Mouse (Mus musculus): Measurements from ENCODE around the gene Kat7. TPM values are rescaled to one million over a fixed set of nuclear protein-coding genes. Genes with fewer than 3 reads are reported as not detected.

Kat7 gene
- polyA plus RNA-seq, 1 experiment: 44.3 TPM

- TF ChIP-seq MAX (IDR thresholded peaks at IDR 0.05): no peak
- no peak for TF ChIP-seq MYOD1 (IDR thresholded peaks at IDR 0.05; ENCODE audit: control insufficient read depth, insufficient read length, low read depth)
- no peak for TF ChIP-seq FOSL1 (IDR thresholded peaks at IDR 0.05; ENCODE audit: insufficient read depth, low read length, poor library complexity, severe bottlenecking)
- TF ChIP-seq CEBPB (IDR thresholded peaks at IDR 0.05; ENCODE audit: low read depth): no peak
- no peak for TF ChIP-seq MYOG (IDR thresholded peaks at IDR 0.05; ENCODE audit: control insufficient read depth, extremely low read depth, insufficient read length)
- TF ChIP-seq USF1 (IDR thresholded peaks at IDR 0.05; ENCODE audit: low read depth): no peak
- no peak for TF ChIP-seq CTCF (IDR thresholded peaks at IDR 0.05; ENCODE audit: control insufficient read depth, insufficient read depth, insufficient read length)
- no peaks in the 10 kb centered on the region for H3K79me3 ChIP-seq (ENCODE audit: low read depth)
- H3K79me2 ChIP-seq (ENCODE audit: control insufficient read depth, insufficient read depth): no peaks in the 10 kb centered on the region
- H3K36me3 ChIP-seq (ENCODE audit: control insufficient read depth, insufficient read depth): no peaks in the 10 kb centered on the region
- no peak overlapping the region for H3K4me3 ChIP-seq (ENCODE audit: insufficient read depth, poor library complexity, severe bottlenecking)
- no peaks in the 10 kb centered on the region for H3K27me3 ChIP-seq (ENCODE audit: control insufficient read depth, insufficient read depth, insufficient read length)
- no peak overlapping the region for H3ac ChIP-seq (ENCODE audit: control insufficient read depth, insufficient read length, low read depth)
Observed at GRCm38 (mm10) chr11:95320010-95320409, 10.0 kb upstream of the Kat7 start.

DNA sequence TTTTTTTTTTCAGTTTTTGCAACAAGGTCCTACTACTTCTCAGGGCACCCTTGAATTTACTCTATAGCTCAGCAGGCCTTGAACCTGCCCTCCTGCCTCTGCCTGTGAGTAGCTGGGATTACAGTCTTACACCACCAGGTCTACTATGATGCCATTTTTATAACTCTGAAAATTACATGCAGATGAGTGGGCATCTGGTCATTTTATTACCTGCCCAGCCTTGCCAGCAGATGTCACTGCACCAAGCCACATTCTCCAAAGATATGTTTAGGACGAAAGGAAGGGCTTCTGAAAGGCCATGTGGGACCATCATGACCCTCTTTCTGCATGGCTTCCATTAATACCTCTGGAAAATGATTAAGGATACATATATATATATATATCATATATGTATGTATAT, 9.5 kb upstream of the Kat7 start:
- TF ChIP-seq MAX (IDR thresholded peaks at IDR 0.05): no peak
- TF ChIP-seq MYOG (IDR thresholded peaks at IDR 0.05; ENCODE audit: control insufficient read depth, extremely low read depth, insufficient read length): no peak
- no peak for TF ChIP-seq MYOD1 (IDR thresholded peaks at IDR 0.05; ENCODE audit: control insufficient read depth, insufficient read length, low read depth)
- no peak for TF ChIP-seq USF1 (IDR thresholded peaks at IDR 0.05; ENCODE audit: low read depth)
- no peak for TF ChIP-seq CTCF (IDR thresholded peaks at IDR 0.05; ENCODE audit: control insufficient read depth, insufficient read depth, insufficient read length)
- no peak for TF ChIP-seq CEBPB (IDR thresholded peaks at IDR 0.05; ENCODE audit: low read depth)
- no peak for TF ChIP-seq FOSL1 (IDR thresholded peaks at IDR 0.05; ENCODE audit: insufficient read depth, low read length, poor library complexity, severe bottlenecking)
- Histone ChIP-seq H3K4me3 (ENCODE audit: insufficient read depth, poor library complexity, severe bottlenecking) (no peak overlapping the region), H3K27me3 (ENCODE audit: control insufficient read depth, insufficient read depth, insufficient read length) (no peaks in the 10 kb centered on the region), H3K36me3 (ENCODE audit: control insufficient read depth, insufficient read depth) (no peaks in the 10 kb centered on the region), H3ac (ENCODE audit: control insufficient read depth, insufficient read length, low read depth) (no peak overlapping the region), H3K79me2 (ENCODE audit: control insufficient read depth, insufficient read depth) (no peaks in the 10 kb centered on the region), H3K79me3 (ENCODE audit: low read depth) (no peaks in the 10 kb centered on the region)

GRCm38 (mm10) chr11:95318116-95318515, 8.1 kb upstream of the Kat7 start:
- no peaks in the 10 kb centered on the region for H3K27me3 ChIP-seq (ENCODE audit: control insufficient read depth, insufficient read depth, insufficient read length)
- no peak overlapping the region for H3ac ChIP-seq (ENCODE audit: control insufficient read depth, insufficient read length, low read depth)
- no peaks in the 10 kb centered on the region for H3K36me3 ChIP-seq (ENCODE audit: control insufficient read depth, insufficient read depth)
- TF ChIP-seq MYOG (IDR thresholded peaks at IDR 0.05; ENCODE audit: control insufficient read depth, extremely low read depth, insufficient read length) (no peak), CTCF (IDR thresholded peaks at IDR 0.05; ENCODE audit: control insufficient read depth, insufficient read depth, insufficient read length) (no peak), CEBPB (IDR thresholded peaks at IDR 0.05; ENCODE audit: low read depth) (no peak), MYOD1 (IDR thresholded peaks at IDR 0.05; ENCODE audit: control insufficient read depth, insufficient read length, low read depth) (no peak), USF1 (IDR thresholded peaks at IDR 0.05; ENCODE audit: low read depth) (no peak), MAX (IDR thresholded peaks at IDR 0.05) (no peak), FOSL1 (IDR thresholded peaks at IDR 0.05; ENCODE audit: insufficient read depth, low read length, poor library complexity, severe bottlenecking) (no peak)
- H3K79me2 ChIP-seq (ENCODE audit: control insufficient read depth, insufficient read depth): no peaks in the 10 kb centered on the region
- H3K79me3 ChIP-seq (ENCODE audit: low read depth): no peaks in the 10 kb centered on the region
- no peak overlapping the region for H3K4me3 ChIP-seq (ENCODE audit: insufficient read depth, poor library complexity, severe bottlenecking)

DNA sequence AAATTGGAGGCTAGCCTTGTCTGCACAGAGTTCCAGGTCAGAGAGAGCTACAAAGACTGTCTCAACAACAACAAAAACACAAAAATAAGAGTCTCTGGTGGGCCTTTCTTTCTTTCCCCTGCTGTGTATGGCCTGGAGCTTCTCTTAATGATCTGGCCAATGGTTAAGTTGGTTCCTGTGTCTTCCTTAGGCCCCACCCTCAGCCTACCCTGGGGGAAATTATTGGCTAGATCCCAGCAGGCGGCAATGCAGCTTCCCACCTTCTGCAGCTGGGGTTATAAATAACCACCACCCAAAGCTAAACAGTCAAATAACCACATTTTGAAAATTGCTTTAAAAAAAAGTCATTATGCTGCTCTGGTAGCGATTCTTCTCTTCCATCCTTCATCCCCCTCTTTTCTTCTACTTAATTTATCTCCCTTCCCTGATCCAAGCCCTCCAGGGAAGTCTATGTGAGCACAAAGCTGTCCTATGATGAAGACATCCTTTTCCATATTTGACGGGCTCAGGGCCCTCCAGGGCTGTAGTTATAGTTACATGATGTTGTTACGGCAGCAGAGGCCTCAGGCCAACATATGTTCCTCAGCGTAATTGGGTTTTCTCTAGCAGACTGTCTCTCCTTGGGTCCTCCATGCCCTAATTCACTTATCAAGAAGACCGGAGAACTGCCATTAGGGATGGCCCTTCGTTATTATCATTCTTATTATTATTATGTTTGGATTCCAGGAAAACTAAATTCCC, 5.3 kb upstream of the Kat7 start:
- no peak overlapping the region for H3ac ChIP-seq (ENCODE audit: control insufficient read depth, insufficient read length, low read depth)
- no peak overlapping the region for H3K4me3 ChIP-seq (ENCODE audit: insufficient read depth, poor library complexity, severe bottlenecking)
- H3K79me3 ChIP-seq (ENCODE audit: low read depth): no peaks in the 10 kb centered on the region
- H3K27me3 ChIP-seq (ENCODE audit: control insufficient read depth, insufficient read depth, insufficient read length): no peaks in the 10 kb centered on the region
- H3K79me2 ChIP-seq (ENCODE audit: control insufficient read depth, insufficient read depth): peaks cover 12% of the 10 kb centered on the region
- TF ChIP-seq MYOD1 (IDR thresholded peaks at IDR 0.05; ENCODE audit: control insufficient read depth, insufficient read length, low read depth) (no peak), CTCF (IDR thresholded peaks at IDR 0.05; ENCODE audit: control insufficient read depth, insufficient read depth, insufficient read length) (no peak), MYOG (IDR thresholded peaks at IDR 0.05; ENCODE audit: control insufficient read depth, extremely low read depth, insufficient read length) (no peak), USF1 (IDR thresholded peaks at IDR 0.05; ENCODE audit: low read depth) (no peak), MAX (IDR thresholded peaks at IDR 0.05) (no peak), FOSL1 (IDR thresholded peaks at IDR 0.05; ENCODE audit: insufficient read depth, low read length, poor library complexity, severe bottlenecking) (no peak), CEBPB (IDR thresholded peaks at IDR 0.05; ENCODE audit: low read depth) (no peak)
- H3K36me3 ChIP-seq (ENCODE audit: control insufficient read depth, insufficient read depth): no peaks in the 10 kb centered on the region

DNA sequence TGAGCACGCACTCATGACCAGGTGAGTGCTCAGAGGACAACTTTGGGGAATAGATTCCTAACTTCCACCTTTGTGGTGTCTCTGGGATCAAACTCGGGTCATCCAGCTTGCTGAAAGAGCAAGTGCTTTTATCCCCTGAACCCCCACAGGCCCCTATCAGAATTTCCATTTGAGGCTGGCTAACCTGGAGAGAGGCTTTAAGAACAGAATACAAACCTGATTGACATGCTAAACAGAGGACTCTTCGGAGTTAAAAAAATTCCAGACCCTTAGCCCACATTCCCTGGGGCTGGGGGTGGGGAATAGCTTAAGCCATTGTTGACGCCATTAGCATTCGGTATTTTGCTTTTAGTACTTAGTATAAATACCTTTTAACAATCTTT, 1.4 kb upstream of the Kat7 start:
- TF ChIP-seq CTCF (IDR thresholded peaks at IDR 0.05; ENCODE audit: control insufficient read depth, insufficient read depth, insufficient read length) (no peak), MYOG (IDR thresholded peaks at IDR 0.05; ENCODE audit: control insufficient read depth, extremely low read depth, insufficient read length) (no peak), MAX (IDR thresholded peaks at IDR 0.05) (no peak), FOSL1 (IDR thresholded peaks at IDR 0.05; ENCODE audit: insufficient read depth, low read length, poor library complexity, severe bottlenecking) (no peak), USF1 (IDR thresholded peaks at IDR 0.05; ENCODE audit: low read depth) (no peak), MYOD1 (IDR thresholded peaks at IDR 0.05; ENCODE audit: control insufficient read depth, insufficient read length, low read depth) (no peak), CEBPB (IDR thresholded peaks at IDR 0.05; ENCODE audit: low read depth) (no peak)
- Histone ChIP-seq H3K79me3 (ENCODE audit: low read depth) (peaks cover 28% of the 10 kb centered on the region), H3K4me3 (ENCODE audit: insufficient read depth, poor library complexity, severe bottlenecking) (no peak overlapping the region), H3K36me3 (ENCODE audit: control insufficient read depth, insufficient read depth) (peaks cover 7% of the 10 kb centered on the region), H3K27me3 (ENCODE audit: control insufficient read depth, insufficient read depth, insufficient read length) (no peaks in the 10 kb centered on the region), H3ac (ENCODE audit: control insufficient read depth, insufficient read length, low read depth) (no peak overlapping the region), H3K79me2 (ENCODE audit: control insufficient read depth, insufficient read depth) (peaks cover 44% of the 10 kb centered on the region)

Data from C2C12 (cell line).